In genomic region chr13:40899994-40900970, GRCm38 (mm10) we compare ENCODE assay signal across 15 mouse cellular contexts. TPM values are rescaled to one million over a fixed set of nuclear protein-coding genes. Genes with fewer than 3 reads are reported as not detected.
DNase-seq lines count a peak whose midpoint lies in the region; ATAC-seq lines count a peak whose summit lies in the region.
"Had no signal": no experiment of that assay in that cellular context is flagged by ENCODE, and none has a peak within 500 bp of the region (broad histone marks: within the 10 kb centered on the region; RNA-seq: fewer than 3 reads in every experiment).

No protein-coding gene starts in this region.

- no peak overlapping the region for H3K4me3 ChIP-seq in hindbrain, embryonic 10.5 days
- no peak overlapping the region for H3K4me3 ChIP-seq in hindbrain, embryonic 11.5 days (ENCODE audit: low read depth, low read length)
- no peak overlapping the region for H3K4me3 ChIP-seq in midbrain, embryonic 16.5 days (ENCODE audit: low read depth, low read length)
- H3K4me3 ChIP-seq: embryonic facial prominence, embryonic 12.5 days; forebrain, embryonic 13.5 days; heart, adult 2 months; limb, embryonic 13.5 days had no signal

- H3K27ac ChIP-seq in hindbrain, embryonic 10.5 days, result no peak overlapping the region
- no peak overlapping the region for H3K27ac ChIP-seq in hindbrain, embryonic 11.5 days (ENCODE audit: low read depth, low read length)
- no peak overlapping the region for H3K27ac ChIP-seq in midbrain, embryonic 16.5 days (ENCODE audit: low read length)
- H3K27ac ChIP-seq: embryonic facial prominence, embryonic 12.5 days; forebrain, embryonic 13.5 days; limb, embryonic 13.5 days had no signal

- no peaks in the 10 kb centered on the region; the same call in 1 of the 2 replicates for H3K27me3 ChIP-seq in hindbrain, embryonic 10.5 days (ENCODE audit: insufficient read depth, poor library complexity, severe bottlenecking)
- H3K27me3 ChIP-seq in hindbrain, embryonic 11.5 days (ENCODE audit: control insufficient read depth, insufficient read depth, low read length), result no peaks in the 10 kb centered on the region
- H3K27me3 ChIP-seq in midbrain, embryonic 16.5 days (ENCODE audit: control insufficient read depth, insufficient read depth, low read depth, low read length), result no peaks in the 10 kb centered on the region
- H3K27me3 ChIP-seq: embryonic facial prominence, embryonic 12.5 days; forebrain, embryonic 13.5 days; limb, embryonic 13.5 days had no signal

- H3K9me3 ChIP-seq in hindbrain, embryonic 10.5 days, result no peaks in the 10 kb centered on the region
- no peaks in the 10 kb centered on the region for H3K9me3 ChIP-seq in hindbrain, embryonic 11.5 days (ENCODE audit: control insufficient read depth, low read length)
- no peaks in the 10 kb centered on the region for H3K9me3 ChIP-seq in midbrain, embryonic 16.5 days (replicated peaks; ENCODE audit: control insufficient read depth, low read length, poor library complexity, severe bottlenecking)
- H3K9me3 ChIP-seq: embryonic facial prominence, embryonic 12.5 days; forebrain, embryonic 13.5 days; limb, embryonic 13.5 days had no signal

- peak; percentile 20 for DNase-seq in hindbrain, embryonic 10.5 days (ENCODE audit: low spot score)
- DNase-seq in hindbrain, embryonic 11.5 days (ENCODE audit: low spot score), result no peak
- DNase-seq in thymus, postnatal 0 days (ENCODE audit: low spot score), result peak; percentile 19
- DNase-seq in thymus, postnatal 4 days, result no peak
- no peak for DNase-seq in cerebellum, postnatal 4 days (ENCODE audit: low spot score in 2 of 2)
- no peak for DNase-seq in testis, postnatal 14 days (ENCODE audit: low spot score)
- DNase-seq: B cell, adult 2 months; heart, adult 2 months; spleen, adult 18-20 months; thymus, adult 2 months had no signal

- 76% methylated on average over 15 of the region's 15 CpGs for WGBS in hindbrain, embryonic 10.5 days
- WGBS in hindbrain, embryonic 11.5 days, result 72% methylated on average over 15 of the region's 15 CpGs
- WGBS in midbrain, embryonic 16.5 days, result 84% methylated on average over 15 of the region's 15 CpGs

- no peaks in the 10 kb centered on the region for H3K36me3 ChIP-seq in hindbrain, embryonic 10.5 days
- H3K36me3 ChIP-seq in hindbrain, embryonic 11.5 days (ENCODE audit: control insufficient read depth, insufficient read depth, low read length), result no peaks in the 10 kb centered on the region
- H3K36me3 ChIP-seq in midbrain, embryonic 16.5 days (ENCODE audit: control insufficient read depth, insufficient read depth, low read length), result no peaks in the 10 kb centered on the region
- H3K36me3 ChIP-seq: embryonic facial prominence, embryonic 12.5 days; limb, embryonic 13.5 days had no signal

- H3K4me2 ChIP-seq in hindbrain, embryonic 11.5 days (replicated peaks; ENCODE audit: low read depth, low read length), result no peak overlapping the region
- H3K4me2 ChIP-seq in midbrain, embryonic 16.5 days (ENCODE audit: low read length), result no peak overlapping the region
- H3K4me2 ChIP-seq: embryonic facial prominence, embryonic 12.5 days; forebrain, embryonic 13.5 days; limb, embryonic 13.5 days had no signal

- ATAC-seq in hindbrain, embryonic 11.5 days (ENCODE audit: low FRiP score), result no peak
- ATAC-seq in hematopoietic stem cell, adult 5-6 weeks (replicated peaks in 1 of 2; ENCODE audit: insufficient read depth in 1 of 2, low FRiP score in 2 of 2, low TSS enrichment in 1 of 2, low read depth in 1 of 2, poor library complexity in 2 of 2, severe bottlenecking in 2 of 2), result peak; percentile 61 to 63
- ATAC-seq in midbrain, embryonic 16.5 days, result no peak
- ATAC-seq: forebrain, embryonic 13.5 days had no signal

- peaks cover 18% of the 10 kb centered on the region for H3K4me1 ChIP-seq in hindbrain, embryonic 10.5 days (replicated peaks)
- H3K4me1 ChIP-seq in hindbrain, embryonic 11.5 days (replicated peaks; ENCODE audit: control insufficient read depth, insufficient read depth, low read length), result no peaks in the 10 kb centered on the region
- no peaks in the 10 kb centered on the region for H3K4me1 ChIP-seq in midbrain, embryonic 16.5 days (ENCODE audit: control insufficient read depth, insufficient read depth, low read length)
- H3K4me1 ChIP-seq: forebrain, embryonic 13.5 days had no signal

- H3K9ac ChIP-seq in hindbrain, embryonic 11.5 days (ENCODE audit: low read depth, low read length), result no peak overlapping the region
- no peak overlapping the region for H3K9ac ChIP-seq in midbrain, embryonic 16.5 days (ENCODE audit: low read depth, low read length)
- H3K9ac ChIP-seq: embryonic facial prominence, embryonic 12.5 days; forebrain, embryonic 13.5 days; limb, embryonic 13.5 days had no signal

RNA-seq across cellular contexts. Expression of gene Gcnt2, which starts 40.7 kb away (rescaled TPM):
- 3.3 and 3.9 TPM in 2 replicates for polyA plus RNA-seq in hindbrain, embryonic 10.5 days (2016; fragmentation: Nextera tagmentation; extraction: Ambion mirVana)
- polyA plus RNA-seq in hindbrain, embryonic 11.5 days (2014; fragmentation: Nextera tagmentation; extraction: Ambion mirVana), result 6.7 and 7.4 TPM in 2 replicates
- 0.77 and 0.82 TPM in 2 replicates for polyA plus RNA-seq in thymus, postnatal 0 days (2015; fragmentation: Nextera tagmentation; extraction: Ambion mirVana)
- 202 and 210 TPM in 2 replicates for total RNA-seq in hematopoietic stem cell, adult 5-6 weeks (2017)
- polyA plus RNA-seq in midbrain, embryonic 16.5 days (2015; fragmentation: Nextera tagmentation; extraction: Ambion mirVana), result 4.0 TPM in 2 replicates

Comparison
In these comparisons a context has a peak if more than half of its experiments do, and no peak if none do; other contexts are left out.
1. DNase-seq: peak in hindbrain, embryonic 10.5 days (single experiment) and thymus, postnatal 0 days (single experiment); none in hindbrain, embryonic 11.5 days (single experiment), thymus, postnatal 4 days (single experiment), cerebellum, postnatal 4 days (0 of 2) and testis, postnatal 14 days (single experiment).
2. ATAC-seq: peak in hematopoietic stem cell, adult 5-6 weeks (2 of 2); none in hindbrain, embryonic 11.5 days (single experiment) and midbrain, embryonic 16.5 days (single experiment).